Mouse (Mus musculus): ENCODE data around the gene Krtap9-3.
"Not testable (repeated sequence)": the region's sequence is repeated elsewhere in the genome, so short reads cannot be mapped to it uniquely, and the experiment has no call there.

Krtap9-3 gene

DNA sequence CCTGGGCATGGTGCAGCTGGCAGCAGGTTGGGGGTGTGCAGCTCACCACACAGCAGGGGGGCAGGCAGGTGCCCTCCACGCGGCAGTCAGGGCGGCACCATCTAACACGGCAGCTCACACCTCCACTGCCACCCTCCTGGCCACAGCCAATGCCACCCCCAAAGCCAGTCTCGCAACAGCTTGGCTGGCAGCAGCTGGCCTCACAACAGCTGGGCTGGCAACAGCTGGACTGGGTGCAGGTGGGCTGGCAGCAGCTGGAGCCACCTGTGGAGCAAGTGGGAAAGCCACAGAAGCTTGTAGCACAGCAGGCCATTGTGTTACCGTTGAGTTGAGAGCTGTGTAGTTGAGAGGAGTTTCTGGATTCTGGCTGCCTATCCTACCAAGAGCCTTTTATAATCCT lies at the start of gene Krtap9-3:
Krtap9-3 (minus strand) TSS at position 364 of the 400 bp plus-strand sequence.
- not testable (repeated sequence) for DNase-seq

DNA sequence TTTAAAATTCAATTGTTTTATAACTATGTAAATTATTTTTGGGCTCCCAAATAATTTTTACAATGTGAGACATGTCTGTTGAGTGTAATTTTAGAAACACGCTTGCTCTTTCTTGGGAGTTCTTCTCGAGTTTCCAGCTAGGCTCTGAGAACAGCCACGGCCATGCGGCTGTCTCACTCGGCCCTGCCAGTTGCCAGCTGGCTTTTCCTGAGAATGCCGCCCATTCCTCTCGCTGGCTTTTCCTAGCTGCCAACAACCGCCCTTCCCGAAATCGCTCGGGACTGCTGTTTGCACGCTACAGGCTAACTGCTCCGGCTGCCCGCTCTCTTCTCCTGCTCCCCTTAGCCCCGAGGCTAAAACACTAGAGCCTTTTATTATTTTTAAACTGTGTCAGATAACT lies 48.5 kb upstream of the Krtap9-3 start:
- no peak for DNase-seq

DNA sequence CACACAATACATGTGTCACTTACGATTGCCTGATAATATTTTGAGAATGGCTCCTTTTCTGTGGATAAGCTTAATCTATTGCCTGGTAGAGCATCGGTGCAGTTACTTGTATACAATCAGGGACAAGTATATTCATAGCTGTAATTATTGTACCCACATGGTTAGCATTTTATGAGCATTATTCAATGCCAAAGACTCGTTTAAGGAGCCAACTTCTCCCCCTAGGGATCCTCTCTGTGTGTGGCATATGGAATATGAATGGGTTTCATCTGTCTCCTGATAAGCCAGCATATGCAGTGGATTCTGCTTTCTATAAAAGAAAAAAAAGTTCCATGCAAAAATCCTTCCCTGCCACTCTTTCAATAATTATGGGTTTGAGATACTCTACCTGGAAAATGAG lies 46.4 kb upstream of the Krtap9-3 start:
- DNase-seq, result no peak

GRCm38 (mm10) chr11:99643635-99644139 lies 45.8 kb upstream of the Krtap9-3 start, which contains the start of gene Krtap4-7:
TSS of gene Krtap4-7 (minus strand) at chr11:99644089.
- DNase-seq, result not testable (repeated sequence)

GRCm38 (mm10) chr11:99640926-99641325 lies 43.0 kb upstream of the Krtap9-3 start:
- no peak for DNase-seq

DNA sequence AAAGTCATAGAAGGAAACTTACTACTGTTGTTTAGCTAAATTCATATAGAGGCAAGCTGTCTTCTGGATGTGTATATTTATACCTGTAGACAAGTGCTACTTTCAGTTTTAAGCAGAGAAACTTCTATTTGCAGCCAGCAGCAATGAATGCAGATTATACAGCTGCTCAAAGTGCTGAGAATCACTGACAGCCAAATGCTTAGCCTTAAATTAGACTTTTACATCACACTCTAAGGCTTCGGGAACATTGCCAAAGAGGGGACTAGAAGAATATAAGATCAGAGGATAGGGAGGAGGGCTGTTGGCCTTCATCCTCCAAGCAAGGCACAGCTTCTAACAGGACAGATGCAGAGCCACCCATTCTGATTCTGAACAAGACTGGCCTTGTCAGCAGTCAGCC lies 39.2 kb upstream of the Krtap9-3 start:
- DNase-seq, result no peak

GRCm38 (mm10) chr11:99634653-99635134 lies 36.8 kb upstream of the Krtap9-3 start, which contains the start of gene Krtap4-2:
TSS of gene Krtap4-2 (minus strand) at chr11:99635084.
- no peak for DNase-seq

DNA sequence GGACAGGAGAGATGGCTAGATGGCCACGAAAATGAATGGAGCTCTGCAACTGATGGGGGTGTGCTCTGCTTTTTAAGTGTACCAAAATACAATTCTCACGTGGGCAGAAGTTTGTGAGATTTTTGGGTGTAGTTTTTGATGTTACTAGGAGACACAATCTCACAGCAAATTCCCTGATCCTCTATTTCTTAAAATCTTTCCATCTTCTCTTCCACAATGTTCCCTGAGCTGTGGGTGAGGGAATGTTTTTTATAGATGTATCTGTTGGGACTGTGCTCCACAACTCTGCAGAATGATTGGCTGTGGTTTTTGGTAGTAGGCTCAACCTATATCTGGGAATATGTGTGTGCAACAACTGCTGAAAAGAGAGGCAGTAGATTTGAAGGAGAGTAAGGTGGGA lies 35.4 kb upstream of the Krtap9-3 start:
- no peak for DNase-seq

DNA sequence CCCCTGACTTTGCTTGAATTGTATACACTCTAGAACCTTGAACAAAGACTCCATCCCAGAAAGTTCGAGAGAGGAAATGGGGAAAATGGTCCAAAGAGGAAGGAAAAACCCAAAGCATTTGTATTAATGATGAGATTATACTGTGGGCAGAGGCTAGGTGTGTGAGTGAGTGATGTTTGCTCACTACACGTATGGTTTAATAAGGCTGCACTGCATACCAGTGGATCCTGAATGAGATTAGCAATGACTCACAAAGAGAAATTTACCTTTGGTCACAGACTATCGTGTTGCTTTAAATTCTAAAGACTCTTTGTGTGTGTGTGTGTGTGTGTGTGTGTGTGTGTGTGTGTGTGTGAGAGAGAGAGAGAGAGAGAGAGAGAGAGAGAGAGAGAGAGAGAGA lies 33.0 kb upstream of the Krtap9-3 start:
- no peak for DNase-seq

- no peak for DNase-seq
Observed at GRCm38 (mm10) chr11:99628138-99628537, 30.2 kb upstream of the Krtap9-3 start, which contains the start of gene Krtap4-1. TSS of gene Krtap4-1 (minus strand) at chr11:99628238.

GRCm38 (mm10) chr11:99620335-99620734 lies 22.4 kb upstream of the Krtap9-3 start, which contains the start of gene Gm11562:
TSS of gene Gm11562 (minus strand) at chr11:99620435.
- no peak for DNase-seq

DNA sequence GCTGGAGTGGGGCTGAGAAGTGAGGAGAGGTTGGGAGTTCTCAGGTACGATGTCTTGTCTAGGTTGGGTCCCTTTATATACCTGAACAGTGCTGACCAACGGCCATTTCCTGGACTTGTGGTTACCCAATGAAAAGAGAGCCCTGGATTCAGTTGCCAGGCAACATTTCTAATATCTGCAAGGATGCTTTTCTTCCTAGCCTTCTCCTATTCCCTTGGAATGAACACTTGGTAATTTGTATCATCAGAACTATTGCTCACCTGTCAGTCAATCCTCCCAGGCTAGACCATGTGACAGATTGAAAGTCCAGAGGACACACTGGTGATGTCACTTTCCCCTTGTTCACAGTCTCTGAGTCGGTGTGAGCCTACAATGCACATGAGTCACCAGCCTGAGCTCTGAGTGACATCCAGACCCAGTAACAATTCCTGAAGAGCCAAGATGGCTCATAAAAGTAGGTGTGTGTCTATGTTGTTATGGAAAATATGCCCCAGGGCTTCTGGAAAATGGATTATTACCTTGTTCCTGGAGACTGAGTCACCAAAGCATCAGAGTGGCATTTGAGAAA lies 17.0 kb upstream of the Krtap9-3 start, which contains the start of gene Krtap2-4:
Krtap2-4 (minus strand) TSS at position 51 of the 568 bp plus-strand sequence.
- no peak for DNase-seq

DNA sequence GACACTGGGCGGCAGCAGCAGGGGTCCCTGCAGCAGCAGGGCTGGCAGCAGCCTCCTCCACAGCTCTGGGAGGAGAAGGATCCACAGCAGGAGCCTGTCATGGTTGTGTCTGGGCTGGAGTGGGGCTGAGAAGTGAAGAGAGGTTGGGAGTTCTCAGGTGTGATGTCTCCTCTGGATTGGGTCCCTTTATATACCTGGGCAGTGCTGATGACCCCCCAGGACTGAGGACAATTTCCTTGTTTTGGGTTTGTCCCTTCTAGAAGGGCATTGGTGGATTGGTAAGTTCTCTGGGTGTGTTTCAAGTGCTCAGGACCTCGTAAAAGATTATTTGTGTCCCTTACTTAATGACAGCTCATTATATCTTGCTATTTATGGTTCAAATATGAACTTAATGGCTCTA lies 12.2 kb upstream of the Krtap9-3 start, which contains the start of gene Gm11937:
Gm11937 (minus strand) TSS at position 101 of the 400 bp plus-strand sequence.
- DNase-seq, result not testable (repeated sequence)

DNA sequence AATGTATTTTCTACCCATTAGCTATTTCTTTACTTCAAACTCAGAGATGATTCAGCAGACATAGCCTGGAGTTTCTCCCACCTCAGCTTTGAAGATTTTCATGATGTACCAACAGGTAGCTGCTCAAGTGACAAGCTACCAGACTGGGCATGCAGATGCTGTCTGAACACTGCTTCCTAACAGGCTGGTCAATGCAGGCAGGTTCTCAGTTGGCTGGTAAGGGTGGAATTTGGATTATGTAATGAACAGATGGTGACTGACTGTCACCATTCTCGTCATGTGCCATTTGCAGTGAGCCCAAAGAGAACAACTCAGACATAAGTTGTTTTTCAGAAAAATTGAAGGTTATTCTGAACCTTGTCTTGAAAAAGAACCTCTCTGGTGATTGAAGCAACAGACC lies 11.2 kb upstream of the Krtap9-3 start:
- DNase-seq, result no peak

DNA sequence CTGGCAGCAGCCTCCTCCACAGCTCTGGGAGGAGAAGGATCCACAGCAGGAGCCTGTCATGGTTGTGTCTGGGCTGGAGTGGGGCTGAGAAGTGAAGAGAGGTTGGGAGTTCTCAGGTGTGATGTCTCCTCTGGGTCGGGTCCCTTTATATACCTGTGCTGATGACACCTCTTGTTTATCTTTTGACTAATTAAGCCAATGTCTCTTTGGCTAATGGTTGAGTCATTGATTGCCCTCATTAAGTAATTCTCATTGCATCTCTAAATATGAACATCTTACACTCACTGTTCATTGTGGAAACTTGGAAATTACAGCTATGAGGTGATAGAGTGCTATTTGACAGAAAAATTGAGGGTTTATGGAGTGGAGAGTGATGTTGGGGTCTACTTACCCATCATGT lies 5.3 kb upstream of the Krtap9-3 start, which contains the start of gene Gm11938:
Gm11938 (minus strand) TSS at position 101 of the 400 bp plus-strand sequence.
- DNase-seq, result not testable (repeated sequence)

DNA sequence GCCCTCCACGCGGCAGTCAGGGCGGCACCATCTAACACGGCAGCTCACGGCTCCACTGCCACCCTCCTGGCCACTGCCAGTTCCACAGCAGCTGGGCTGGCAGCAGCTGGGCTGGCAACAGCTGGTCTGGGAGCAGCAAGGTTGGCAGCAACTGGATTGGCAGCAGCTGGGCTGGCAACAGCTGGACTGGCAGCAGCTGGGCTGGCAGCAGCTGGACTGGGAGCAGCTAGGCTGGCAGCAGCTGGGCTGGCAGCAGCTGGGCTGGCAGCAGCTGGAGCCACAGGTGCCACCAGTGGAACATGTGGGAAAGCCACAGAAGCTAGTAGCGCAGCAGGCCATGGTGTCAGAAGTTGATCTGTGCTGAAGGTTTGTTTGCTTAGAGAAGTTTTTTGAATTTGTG lies 6.9 kb downstream of the Krtap9-3 start, which contains the start of gene Krtap1-3:
Krtap1-3 (minus strand) TSS at position 359 of the 400 bp plus-strand sequence.
- DNase-seq, result no peak

- DNase-seq, result no peak
Observed at GRCm38 (mm10) chr11:99585096-99585495, 12.8 kb downstream of the Krtap9-3 start.

DNA sequence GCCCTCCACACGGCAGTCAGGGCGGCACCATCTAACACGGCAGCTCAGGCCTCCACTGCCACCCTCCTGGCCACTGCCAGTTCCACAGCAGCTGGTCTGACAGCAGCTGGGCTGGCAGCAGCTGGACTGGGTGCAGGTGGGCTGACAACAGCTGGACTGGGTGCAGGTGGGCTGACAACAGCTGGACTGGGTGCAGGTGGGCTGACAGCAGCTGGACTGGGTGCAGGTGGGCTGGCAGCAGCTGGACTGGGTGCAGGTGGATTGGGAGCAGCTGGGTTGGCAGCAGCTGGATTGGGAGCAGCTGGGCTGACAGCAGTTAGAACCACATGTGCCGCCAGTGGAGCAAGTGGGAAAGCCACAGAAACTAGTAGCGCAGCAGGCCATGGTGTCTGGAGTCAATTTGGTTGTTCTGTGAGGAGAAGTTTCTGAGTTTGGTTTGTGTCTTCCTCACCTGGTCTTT lies 14.6 kb downstream of the Krtap9-3 start, which contains the start of gene Krtap1-4:
Krtap1-4 (minus strand) TSS at position 410 of the 460 bp plus-strand sequence.
- DNase-seq, result no peak

DNA sequence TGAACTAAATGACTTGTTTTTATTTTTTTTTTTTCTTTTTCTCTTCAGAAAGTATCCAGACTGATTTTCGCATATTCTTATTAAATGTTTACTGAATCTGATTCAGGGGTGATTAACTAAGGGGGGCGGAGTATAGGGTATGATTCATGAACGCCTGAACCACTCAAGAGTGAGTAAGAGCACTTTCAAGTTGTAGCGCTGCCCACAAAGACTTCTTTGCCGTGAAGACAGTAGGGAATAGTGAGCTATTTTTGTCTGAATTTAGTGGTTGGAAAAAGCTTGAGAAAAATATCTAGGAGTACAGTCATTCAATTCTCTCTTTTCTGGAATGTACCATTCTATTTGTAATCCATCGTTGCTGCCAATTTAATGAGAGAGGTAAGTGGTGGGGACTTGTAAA lies 16.3 kb downstream of the Krtap9-3 start:
- DNase-seq, result no peak

DNA sequence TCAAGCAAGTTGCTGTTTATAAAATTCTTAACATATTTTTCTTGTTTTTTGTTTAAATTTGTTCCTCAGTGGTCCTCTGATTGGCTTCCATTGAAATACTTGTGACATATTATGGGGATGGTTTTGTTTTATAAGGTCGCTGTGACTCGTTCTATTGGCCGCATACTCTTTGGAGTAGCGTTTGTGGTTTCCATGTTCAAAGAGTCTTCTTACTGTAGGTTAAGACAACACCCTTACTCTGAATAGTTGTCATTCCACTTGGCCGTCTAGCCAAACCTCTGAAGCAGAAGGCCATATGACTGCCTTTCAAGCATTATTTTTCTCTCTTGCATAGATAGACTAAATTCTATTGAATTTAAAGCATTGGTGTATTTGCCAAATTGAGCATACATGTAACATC lies 16.9 kb downstream of the Krtap9-3 start:
- DNase-seq, result no peak

DNA sequence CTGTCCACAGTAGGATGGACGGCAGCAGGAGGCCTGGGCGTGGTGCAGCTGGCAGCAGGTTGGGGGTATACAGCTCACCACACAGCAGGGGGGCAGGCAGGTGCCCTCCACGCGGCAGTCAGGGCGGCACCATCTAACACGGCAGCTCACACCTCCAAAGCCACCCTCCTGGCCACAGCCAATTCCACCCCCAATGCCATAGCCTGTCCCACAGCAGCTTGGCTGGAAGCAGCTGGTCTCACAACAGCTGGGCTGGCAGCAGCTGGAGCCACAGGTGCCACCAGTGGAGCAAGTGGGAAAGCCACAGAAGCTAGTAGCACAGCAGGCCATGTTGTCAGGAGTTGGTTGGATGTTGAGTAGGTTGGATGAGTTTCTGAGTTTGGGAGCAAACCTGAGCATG lies 17.3 kb downstream of the Krtap9-3 start, which contains the start of gene Krtap1-5:
Krtap1-5 (minus strand) TSS at position 381 of the 400 bp plus-strand sequence.
- no peak for DNase-seq

DNA sequence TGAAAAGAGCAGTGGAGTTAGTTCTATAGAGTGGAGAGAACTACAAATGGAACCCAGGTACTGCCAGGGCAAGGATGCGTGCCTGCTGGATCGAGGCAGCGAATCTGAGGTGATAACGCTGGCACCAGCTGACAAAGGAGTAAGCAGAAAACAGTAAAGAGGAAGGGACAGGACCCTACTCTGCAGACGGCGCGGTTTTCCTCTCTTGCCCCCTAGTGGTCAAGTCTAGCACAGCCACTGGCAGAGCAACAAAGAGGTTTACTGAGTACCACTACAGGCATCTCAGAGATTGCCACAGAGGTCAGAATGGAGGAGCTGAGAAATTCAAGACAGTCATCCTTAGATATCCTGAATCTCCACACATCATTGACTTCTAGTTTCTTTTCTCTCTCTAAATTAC lies 23.8 kb downstream of the Krtap9-3 start:
- DNase-seq, result peak; percentile 11 to 16

DNA sequence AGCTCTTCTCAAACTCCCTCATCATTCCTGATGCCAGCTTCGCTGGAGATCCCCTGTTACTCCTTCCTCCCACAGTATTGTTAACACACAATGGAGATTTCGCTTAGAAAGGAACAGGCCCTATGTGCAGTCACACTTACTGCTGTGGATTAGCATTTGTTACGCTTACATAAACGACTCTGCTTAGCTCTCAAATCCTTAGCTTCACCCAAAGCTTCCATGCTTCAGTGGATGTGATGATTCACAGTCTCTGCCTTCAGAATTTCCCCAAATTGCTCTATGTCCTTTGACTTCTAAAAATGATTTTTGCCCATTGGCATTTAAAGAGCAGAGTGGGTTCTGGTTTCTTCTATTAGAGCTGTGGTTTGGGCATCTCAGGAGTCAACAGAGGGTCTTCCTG lies 24.7 kb downstream of the Krtap9-3 start:
- DNase-seq, result no peak

DNA sequence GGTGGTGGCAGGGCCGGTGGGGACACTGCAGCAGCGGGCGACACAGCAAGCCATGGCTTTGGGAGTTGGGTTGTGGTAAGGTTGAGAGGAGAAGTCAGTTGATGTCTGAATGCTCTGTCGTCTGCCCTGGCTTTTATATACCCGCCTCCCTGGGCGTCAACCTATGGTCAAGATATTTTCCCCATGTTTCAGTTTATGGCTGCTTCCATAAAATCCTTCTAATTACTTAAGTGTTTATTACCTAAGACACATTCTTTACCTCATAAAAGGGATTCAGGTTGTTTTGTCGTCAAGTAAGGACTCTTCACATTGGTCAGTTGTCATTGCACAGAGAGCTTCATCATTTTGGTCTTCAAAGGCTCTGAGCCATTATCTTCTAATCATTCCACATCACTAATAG lies 31.4 kb downstream of the Krtap9-3 start, which contains the start of gene Krtap3-1:
Krtap3-1 (minus strand) TSS at position 101 of the 400 bp plus-strand sequence.
- no peak for DNase-seq

Measured in thymus, adult 18-20 months (tissue).